8 mouse cellular contexts compared by ENCODE assay signal in genomic region chr11:51820861-51821260, GRCm38 (mm10). TPM values are rescaled to one million over a fixed set of nuclear protein-coding genes. Genes with fewer than 3 reads are reported as not detected.
DNase-seq lines count a peak whose midpoint lies in the region; ATAC-seq lines count a peak whose summit lies in the region.

No protein-coding gene starts in this region.

- peak; percentile 63 for DNase-seq in 3134 (ENCODE audit: extremely low read depth, insufficient read length, low spot score)
- peak; percentile 88 for DNase-seq in CD4-positive, CD25-positive, alpha-beta regulatory T cell, adult 2 months (ENCODE audit: low read depth, low spot score)
- DNase-seq in brain, adult 2 months (ENCODE audit: low read depth, low spot score) = peak; percentile 84
- peak; percentile 60 to 62 for DNase-seq in frontal cortex, postnatal 25 days (ENCODE audit: low spot score in 2 of 2)
- peak; percentile 46 for DNase-seq in large intestine, adult 2 months (ENCODE audit: low read depth, low spot score)
- peak; percentile 89 for DNase-seq in lung, postnatal 14 days
- DNase-seq in right cerebral cortex, postnatal 4 days = peak; percentile 83

- 29% methylated on average over 11 of the region's 11 CpGs for WGBS in large intestine, adult 2 months

- ATAC-seq in megakaryocyte-erythroid progenitor cell, adult 5-6 weeks (replicated peaks; ENCODE audit: low FRiP score, low TSS enrichment, poor library complexity, severe bottlenecking) = no peak

RNA-seq across cellular contexts. Expression of gene Jade2, which starts 36.6 kb away (rescaled TPM):
- 7.5 and 8.5 TPM in 2 replicates for polyA plus RNA-seq in large intestine, adult 2 months (2012; rRNA removed)
- 11.1 and 12.1 TPM in 2 replicates for total RNA-seq in megakaryocyte-erythroid progenitor cell, adult 5-6 weeks (2014; fragmentation: Nextera tagmentation)
- 7.1 and 8.9 TPM in 2 replicates for total RNA-seq in megakaryocyte-erythroid progenitor cell, adult 5-6 weeks (2017)

RNA-seq across cellular contexts. Expression of gene Sar1b, which starts 57.4 kb away (rescaled TPM):
- polyA plus RNA-seq in large intestine, adult 2 months (2012; rRNA removed) = 40.5 and 63.0 TPM in 2 replicates
- total RNA-seq in megakaryocyte-erythroid progenitor cell, adult 5-6 weeks (2014; fragmentation: Nextera tagmentation) = 63.9 and 74.0 TPM in 2 replicates
- total RNA-seq in megakaryocyte-erythroid progenitor cell, adult 5-6 weeks (2017) = 62.2 and 85.3 TPM in 2 replicates

RNA-seq across cellular contexts. Expression of gene Sec24a, which starts 57.4 kb away (rescaled TPM):
- 13.2 and 43.8 TPM in 2 replicates for polyA plus RNA-seq in large intestine, adult 2 months (2012; rRNA removed)
- total RNA-seq in megakaryocyte-erythroid progenitor cell, adult 5-6 weeks (2014; fragmentation: Nextera tagmentation) = 23.5 and 30.5 TPM in 2 replicates
- 6.2 and 6.5 TPM in 2 replicates for total RNA-seq in megakaryocyte-erythroid progenitor cell, adult 5-6 weeks (2017)
